Mouse (Mus musculus): ENCODE measurements at regions not wholly inside any gene's neighbourhood (a gene's known extent, or its start where the extent isn't known, plus 50 kb on each side); places are given as distances from the start of the nearest gene placed in this dataset.

GRCm38 (mm10) chr1:120667776-120668175 is 65.6 kb downstream of the En1 start:
- DNase-seq: no peak

DNA sequence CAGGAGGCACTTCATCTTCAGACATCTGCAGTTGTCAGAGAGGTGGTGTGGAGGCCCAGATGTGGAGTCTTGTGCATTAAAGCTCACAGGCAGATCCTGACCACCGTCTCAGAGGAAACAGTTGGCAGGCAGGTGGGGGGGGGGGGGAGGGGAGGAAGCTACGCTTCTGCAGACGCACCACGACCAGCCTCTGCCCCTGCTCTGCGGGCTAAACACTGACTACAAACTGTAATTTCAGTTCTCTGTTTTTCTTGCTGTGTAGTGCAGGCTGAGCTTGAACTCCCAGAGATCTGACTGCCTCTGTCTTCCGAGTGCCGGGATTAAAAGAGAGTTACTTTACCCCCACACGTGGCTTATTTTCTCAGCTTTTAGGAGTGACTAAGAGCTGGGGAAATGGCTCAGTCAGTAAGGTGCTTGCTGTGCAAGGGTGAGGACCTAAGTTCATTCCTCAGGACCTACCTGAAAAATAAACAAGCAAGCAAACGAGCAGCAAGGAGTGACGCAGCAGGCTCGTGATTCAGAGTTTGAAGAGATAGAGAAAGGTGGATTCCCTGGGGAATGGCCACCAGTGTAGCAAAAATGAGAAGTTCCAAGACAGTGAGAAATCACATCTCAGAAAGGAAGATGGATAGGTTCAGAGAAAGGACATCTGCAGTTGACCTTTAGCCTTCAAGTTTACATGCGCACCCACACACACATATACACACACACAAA is 81.5 kb downstream of the En1 start:
- no peak for DNase-seq

- no peak for DNase-seq
These were observed 83.5 kb downstream of the En1 start for GRCm38 (mm10) chr1:120685650-120686244.

GRCm38 (mm10) chr1:120691571-120691970 is 89.4 kb downstream of the En1 start:
- DNase-seq: no peak

GRCm38 (mm10) chr1:120698189-120698588 is 96.0 kb downstream of the En1 start:
- no peak for DNase-seq

- no peak for DNase-seq
These were observed 102.0 kb downstream of the En1 start for GRCm38 (mm10) chr1:120704201-120704600.

DNA sequence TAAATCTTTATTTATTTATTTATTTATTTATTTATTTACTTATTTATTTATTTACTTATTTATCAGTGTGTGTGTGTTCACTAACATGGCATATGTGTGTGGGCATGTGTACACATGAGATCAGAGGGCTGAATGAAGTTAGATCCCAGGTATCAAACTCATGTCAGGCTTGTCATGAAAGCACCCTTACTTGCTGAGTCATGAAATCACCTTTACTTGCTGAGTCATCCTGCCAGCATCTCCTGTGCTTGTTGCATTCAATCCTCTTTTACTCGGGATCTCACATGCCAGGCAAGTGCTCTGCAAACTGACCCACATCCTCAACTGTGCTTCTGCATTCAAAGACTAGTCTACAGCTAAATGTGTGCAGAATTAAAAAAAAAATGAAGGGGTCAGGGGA is 103.8 kb downstream of the En1 start:
- no peak for DNase-seq

DNA sequence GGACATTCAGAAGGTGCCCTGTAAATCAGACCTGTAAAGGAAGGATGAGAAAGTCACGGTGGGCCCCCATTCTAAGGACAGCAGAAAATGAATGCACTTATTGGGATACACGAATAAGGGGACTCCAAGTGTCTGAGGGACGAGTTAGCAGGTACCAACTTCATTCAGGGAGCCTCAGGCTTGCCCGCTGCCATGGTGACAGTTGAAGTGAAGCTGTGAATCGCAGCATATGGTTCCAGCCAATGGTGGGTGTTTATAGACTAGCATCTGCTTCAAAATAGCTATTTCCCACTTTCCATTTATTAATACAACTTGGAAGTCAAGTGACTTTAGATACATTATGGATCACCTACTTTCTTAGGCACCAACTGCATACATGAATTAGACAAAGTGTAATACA is 106.3 kb downstream of the En1 start:
- no peak for DNase-seq

DNA sequence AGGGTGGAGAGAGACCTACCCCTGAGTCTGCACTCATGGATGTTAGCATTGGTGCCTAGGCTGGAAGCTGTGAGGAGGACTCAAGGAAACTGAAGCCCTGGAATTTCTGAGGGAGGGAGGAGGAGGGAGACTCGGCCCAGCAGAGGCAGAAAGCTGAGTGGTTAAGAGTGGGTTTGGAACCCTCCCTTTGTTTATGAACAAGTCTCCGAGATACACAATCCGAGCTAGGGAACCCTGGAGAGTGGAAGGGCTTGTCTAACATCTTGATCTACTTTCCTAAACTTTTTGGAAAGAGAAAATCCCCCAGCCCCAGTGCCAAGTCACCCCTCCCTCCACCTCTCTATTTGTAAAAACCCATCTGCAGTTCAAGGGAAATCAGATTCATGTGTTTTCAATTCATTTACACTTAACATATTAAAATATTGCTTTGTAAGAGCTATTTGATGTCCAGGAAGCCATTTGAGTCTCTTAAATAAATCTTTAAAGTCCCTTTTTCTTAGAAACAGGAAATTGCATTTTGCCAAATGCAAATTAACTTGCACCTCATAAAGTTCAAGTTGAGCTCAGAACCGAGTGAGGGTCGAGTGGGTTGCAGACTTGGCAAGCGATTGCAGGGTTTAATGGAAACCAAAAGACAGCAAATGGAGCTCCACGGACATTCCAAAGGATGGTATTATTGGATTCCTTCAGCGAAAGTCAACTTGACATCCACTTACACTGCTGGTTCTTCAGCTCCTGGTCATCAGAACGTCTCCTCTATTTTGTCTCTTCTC is 113.1 kb downstream of the En1 start:
- DNase-seq: no peak

DNA sequence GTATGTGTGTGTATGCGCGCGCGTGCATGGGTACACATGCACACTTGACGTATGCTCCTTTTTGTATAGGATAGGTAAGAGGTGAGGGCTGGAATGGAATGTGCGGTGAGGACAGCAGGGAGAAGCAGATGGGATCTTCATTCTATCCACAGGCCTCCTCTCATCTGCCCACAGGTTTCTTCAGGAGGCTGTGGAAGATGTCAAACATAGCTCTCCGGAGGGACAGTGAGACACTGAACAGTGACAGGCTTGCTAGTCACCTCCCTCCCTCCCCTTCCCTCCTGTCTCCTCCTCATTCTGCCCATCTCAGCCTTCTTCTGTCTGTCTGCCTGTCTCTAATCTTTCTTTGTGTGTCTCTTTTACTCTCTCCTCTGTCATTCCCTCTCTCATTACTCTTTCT is 124.6 kb downstream of the En1 start:
- DNase-seq: no peak

GRCm38 (mm10) chr1:120727427-120727826 is 125.2 kb downstream of the En1 start:
- no peak for DNase-seq

GRCm38 (mm10) chr1:120732003-120732402 is 129.8 kb downstream of the En1 start:
- DNase-seq: no peak

- DNase-seq: no peak
These were observed 131.5 kb downstream of the En1 start for GRCm38 (mm10) chr1:120733683-120734082.

- no peak for DNase-seq
These were observed 132.6 kb downstream of the En1 start for GRCm38 (mm10) chr1:120734846-120735245.

DNA sequence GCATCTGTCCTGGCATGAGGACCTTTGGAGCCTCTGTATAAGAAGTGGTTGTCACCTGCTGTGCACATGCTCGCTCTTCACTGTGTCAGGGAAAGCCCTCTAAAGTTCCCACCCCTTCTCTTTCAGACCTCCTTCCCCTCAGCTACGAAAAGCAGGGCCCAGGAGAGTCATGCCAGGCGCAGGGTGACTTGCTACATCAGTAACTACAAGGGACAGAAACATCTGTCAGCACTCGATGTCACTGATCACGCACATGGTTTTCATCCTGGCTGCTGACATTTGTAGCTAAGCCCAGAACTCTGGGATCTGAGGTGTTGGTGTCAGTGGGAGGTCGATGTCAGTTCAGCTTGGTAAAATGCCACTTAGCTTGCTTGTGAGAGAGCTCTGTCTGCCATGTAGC is 137.3 kb downstream of the En1 start:
- DNase-seq: no peak

DNA sequence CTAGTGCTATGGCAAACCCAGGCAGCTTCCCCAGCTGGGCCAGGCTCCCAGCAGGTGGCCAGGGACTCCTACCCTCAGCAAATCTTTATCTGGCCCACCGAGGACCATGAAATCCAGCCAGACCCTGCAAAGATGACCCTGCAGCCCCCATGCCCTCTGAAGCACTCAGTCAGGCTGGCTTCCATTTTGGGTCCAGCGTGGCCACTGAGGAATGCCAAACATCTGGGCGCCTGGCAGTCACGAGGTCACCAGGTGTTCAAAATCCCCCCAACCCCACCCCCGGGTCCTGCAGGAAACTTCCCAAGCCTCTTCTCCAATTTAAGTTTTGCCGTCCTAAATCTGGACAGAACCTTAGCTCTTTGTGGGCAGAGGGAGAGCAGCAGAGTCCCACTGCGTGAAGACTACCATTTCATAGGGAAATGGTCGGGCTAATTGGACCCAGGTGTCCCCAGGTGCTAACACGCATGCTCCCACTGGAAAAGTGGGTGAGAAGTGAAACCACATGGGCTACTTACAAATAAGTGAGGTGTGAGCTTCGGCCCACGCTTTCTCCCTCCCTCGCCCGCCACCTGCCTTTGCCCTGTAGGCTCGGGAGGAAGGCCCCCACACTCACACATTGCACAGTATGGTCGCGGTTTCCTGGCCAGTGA is 139.0 kb downstream of the En1 start:
- DNase-seq: no peak

DNA sequence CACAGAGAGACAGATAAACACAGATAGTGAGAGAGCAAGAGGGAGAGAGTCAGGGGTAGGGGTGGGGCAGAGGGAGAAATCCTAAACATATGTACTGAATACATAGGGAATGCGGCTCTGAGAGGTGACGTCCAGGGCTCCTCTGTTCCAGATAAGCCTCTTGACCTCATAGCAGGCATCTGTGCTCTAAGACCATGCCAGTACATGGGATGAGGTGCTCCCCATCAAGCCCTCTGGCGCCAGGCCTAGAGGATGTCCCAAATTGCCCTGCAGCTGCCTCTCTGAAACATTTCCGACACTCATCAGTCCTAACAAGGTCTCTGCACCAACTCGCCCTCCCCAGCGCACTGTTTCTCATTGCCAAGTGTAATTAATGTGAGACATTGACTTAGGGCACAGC is 146.7 kb downstream of the En1 start:
- DNase-seq: no peak

DNA sequence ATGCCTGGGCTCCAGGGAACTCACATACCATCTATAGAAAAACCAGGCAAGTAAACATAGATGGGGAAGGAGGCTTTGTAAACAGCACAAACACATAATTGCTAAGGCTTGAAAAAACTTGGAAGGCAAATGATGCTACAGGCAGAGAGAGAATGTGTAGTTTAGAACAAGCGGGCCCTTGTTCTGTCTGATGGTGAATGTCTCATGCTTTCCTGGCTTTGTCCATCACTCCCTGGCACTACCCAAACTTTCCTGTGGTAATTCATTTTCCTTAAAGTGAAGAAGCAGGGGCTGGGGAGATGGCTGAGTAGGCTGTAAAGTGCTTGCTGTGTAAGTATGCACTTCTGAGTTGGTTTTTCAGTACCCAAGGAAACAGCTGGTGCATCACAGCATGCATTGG is 151.2 kb downstream of the En1 start:
- DNase-seq: no peak

GRCm38 (mm10) chr1:120754337-120754736 is 152.1 kb downstream of the En1 start:
- no peak for DNase-seq

DNA sequence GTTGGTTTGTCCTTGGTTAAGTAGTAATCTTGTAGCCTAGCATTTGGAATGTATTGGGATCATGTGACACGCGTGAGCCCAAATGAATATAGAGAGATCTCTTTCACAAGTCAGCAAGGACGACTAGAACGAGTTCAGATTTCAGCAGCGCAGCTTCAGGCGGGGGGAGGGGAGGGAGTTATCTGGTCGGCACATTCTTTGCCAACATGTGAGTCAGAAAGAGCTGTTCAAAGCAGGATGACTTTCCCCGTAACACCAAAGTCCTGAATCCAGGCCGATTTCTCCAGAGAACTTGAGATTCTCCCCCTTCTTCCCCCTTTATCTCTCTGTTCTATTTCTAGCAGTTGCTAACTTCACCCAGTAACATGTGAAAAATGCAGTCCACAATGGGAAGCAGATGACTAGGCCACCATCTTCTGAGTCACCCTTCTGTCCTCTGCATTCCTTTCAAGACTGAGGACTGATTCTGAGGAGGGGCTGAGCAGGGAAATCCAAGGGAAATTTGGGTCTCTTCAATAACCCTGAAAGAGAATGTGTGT is 155.1 kb downstream of the En1 start:
- DNase-seq: peak; percentile 82

GRCm38 (mm10) chr1:120758172-120758571 is 156.0 kb downstream of the En1 start:
- no peak for DNase-seq

DNA sequence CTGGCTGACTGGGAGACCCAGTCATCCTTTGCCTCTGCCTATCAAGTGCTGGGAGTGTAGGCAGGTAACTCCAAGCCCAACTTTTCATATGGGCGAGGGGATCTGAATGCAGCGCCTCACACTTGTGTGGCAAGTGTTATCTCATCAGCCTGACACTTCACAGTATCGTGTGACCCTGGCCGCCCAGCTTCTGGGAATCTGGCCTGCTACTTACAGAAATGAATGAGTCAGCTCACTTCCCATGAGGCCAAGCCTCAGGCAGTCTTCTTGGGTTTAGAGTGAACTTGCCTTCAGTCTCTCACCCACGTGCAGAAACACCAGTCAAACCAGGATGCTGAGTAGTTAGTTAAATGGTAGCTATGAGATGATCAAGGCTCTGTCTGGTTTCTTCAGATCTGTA is 156.5 kb downstream of the En1 start:
- peak; percentile 18 for DNase-seq

DNA sequence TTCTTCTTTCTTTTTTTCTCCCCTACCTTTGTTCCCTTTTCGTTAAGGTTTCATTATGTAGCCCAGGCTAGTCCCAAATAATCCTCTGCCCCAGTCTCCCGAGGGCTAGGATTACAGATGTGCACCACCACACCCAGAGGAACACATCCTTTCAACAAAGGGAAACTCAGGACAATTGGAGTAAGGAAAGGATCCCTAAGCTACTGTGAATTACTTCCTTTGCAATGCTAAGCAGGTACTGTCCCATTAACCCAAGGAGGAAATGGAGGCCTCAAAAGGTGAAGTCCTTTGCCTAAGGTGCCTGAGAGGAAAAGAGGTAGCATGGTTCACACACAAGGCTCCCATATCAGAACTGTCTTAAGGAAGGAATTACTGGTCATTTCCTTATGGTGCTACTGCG is 157.2 kb downstream of the En1 start:
- DNase-seq: no peak
